Mouse (Mus musculus): ENCODE measurements at regions not wholly inside any gene's neighbourhood (a gene's known extent, or its start where the extent isn't known, plus 50 kb on each side); places are given as distances from the start of the nearest gene placed in this dataset.
A peak's percentile ranks its signal among the peaks of the same experiment; 100 is the strongest.

- no peak for ATAC-seq
- 90% methylated on average over 1 of the region's 1 CpGs for WGBS
- Histone ChIP-seq H3K27me3 (no peaks in the 10 kb centered on the region), H3K27ac (no peak overlapping the region), H3K9ac (no peak overlapping the region), H3K4me2 (no peak overlapping the region), H3K4me1 (no peaks in the 10 kb centered on the region), H3K9me3 (replicated peaks) (no peaks in the 10 kb centered on the region), H3K4me3 (no peak overlapping the region), H3K36me3 (ENCODE audit: poor library complexity, severe bottlenecking) (no peaks in the 10 kb centered on the region)
These were observed 564.3 kb downstream of the Hdgfl1 start for GRCm38 (mm10) chr13:26205532-26206105.

GRCm38 (mm10) chr13:26194646-26195045 is 575.3 kb downstream of the Hdgfl1 start:
- H3K27ac ChIP-seq: no peak overlapping the region
- no peak overlapping the region for H3K9ac ChIP-seq
- no peak overlapping the region for H3K4me3 ChIP-seq
- peaks cover 5% of the 10 kb centered on the region; the same call in 1 of the 2 replicates for H3K4me1 ChIP-seq
- no peaks in the 10 kb centered on the region for H3K27me3 ChIP-seq
- WGBS: 93% methylated on average over 4 of the region's 4 CpGs
- no peak overlapping the region for H3K4me2 ChIP-seq
- H3K36me3 ChIP-seq (ENCODE audit: poor library complexity, severe bottlenecking): no peaks in the 10 kb centered on the region
- ATAC-seq: no peak
- H3K9me3 ChIP-seq (replicated peaks): no peaks in the 10 kb centered on the region

- Histone ChIP-seq H3K9ac (no peak overlapping the region), H3K27ac (no peak overlapping the region), H3K9me3 (replicated peaks) (no peaks in the 10 kb centered on the region), H3K4me3 (no peak overlapping the region), H3K36me3 (ENCODE audit: poor library complexity, severe bottlenecking) (no peaks in the 10 kb centered on the region), H3K27me3 (no peaks in the 10 kb centered on the region), H3K4me1 (no peaks in the 10 kb centered on the region), H3K4me2 (no peak overlapping the region)
- no peak for ATAC-seq
- WGBS: 89% methylated on average over 4 of the region's 4 CpGs
These were observed 586.1 kb downstream of the Hdgfl1 start for GRCm38 (mm10) chr13:26183879-26184278.

GRCm38 (mm10) chr13:26171891-26172482 is 598.0 kb downstream of the Hdgfl1 start:
- Histone ChIP-seq H3K9ac (no peak overlapping the region), H3K9me3 (replicated peaks) (no peaks in the 10 kb centered on the region), H3K36me3 (ENCODE audit: poor library complexity, severe bottlenecking) (no peaks in the 10 kb centered on the region), H3K27ac (no peak overlapping the region), H3K4me2 (no peak overlapping the region), H3K27me3 (no peaks in the 10 kb centered on the region), H3K4me3 (no peak overlapping the region), H3K4me1 (no peaks in the 10 kb centered on the region)
- no peak; the same call in 1 of the 2 replicates for ATAC-seq
- WGBS: 80% methylated on average over 2 of the region's 2 CpGs

GRCm38 (mm10) chr13:26169641-26170040 is 600.3 kb downstream of the Hdgfl1 start:
- H3K4me1 ChIP-seq: no peaks in the 10 kb centered on the region
- WGBS: 72% methylated on average over 2 of the region's 2 CpGs
- no peak overlapping the region for H3K4me3 ChIP-seq
- H3K27me3 ChIP-seq: no peaks in the 10 kb centered on the region
- no peak overlapping the region for H3K4me2 ChIP-seq
- ATAC-seq: no peak
- H3K9ac ChIP-seq: no peak overlapping the region
- no peak overlapping the region for H3K27ac ChIP-seq
- H3K9me3 ChIP-seq (replicated peaks): no peaks in the 10 kb centered on the region
- H3K36me3 ChIP-seq (ENCODE audit: poor library complexity, severe bottlenecking): no peaks in the 10 kb centered on the region

GRCm38 (mm10) chr13:26158703-26159102 is 611.3 kb downstream of the Hdgfl1 start:
- Histone ChIP-seq H3K4me1 (peaks cover 34% of the 10 kb centered on the region), H3K27me3 (no peaks in the 10 kb centered on the region), H3K4me2 (no peak overlapping the region), H3K27ac (no peak overlapping the region), H3K9ac (no peak overlapping the region), H3K9me3 (replicated peaks) (no peaks in the 10 kb centered on the region; the same call in 1 of the 2 replicates), H3K36me3 (ENCODE audit: poor library complexity, severe bottlenecking) (no peaks in the 10 kb centered on the region), H3K4me3 (no peak overlapping the region)
- WGBS: 72% methylated on average over 2 of the region's 2 CpGs
- no peak for ATAC-seq

- Histone ChIP-seq H3K9ac (no peak overlapping the region), H3K4me1 (peaks cover 34% of the 10 kb centered on the region)
- WGBS: 3% methylated on average over 12 of the region's 12 CpGs
These were observed 615.1 kb downstream of the Hdgfl1 start for GRCm38 (mm10) chr13:26154701-26155471.

GRCm38 (mm10) chr13:26154251-26154650 is 615.7 kb downstream of the Hdgfl1 start:
- WGBS: 3% methylated on average over 1 of the region's 1 CpGs
- ATAC-seq: no peak; the same call in 1 of the 2 replicates

More at GRCm38 (mm10) chr13:26154701-26155471, 615.1 kb downstream of the Hdgfl1 start:
- Histone ChIP-seq H3K9me3 (replicated peaks) (no peaks in the 10 kb centered on the region), H3K4me3 (no peak overlapping the region), H3K36me3 (ENCODE audit: poor library complexity, severe bottlenecking) (no peaks in the 10 kb centered on the region), H3K27ac (peak overlapping the region; percentile 95), H3K27me3 (no peaks in the 10 kb centered on the region), H3K4me2 (no peak overlapping the region)
- peak; percentile 98 for ATAC-seq

GRCm38 (mm10) chr13:26153093-26153492 is 616.9 kb downstream of the Hdgfl1 start:
- no peak for ATAC-seq
- no peaks in the 10 kb centered on the region for H3K9me3 ChIP-seq (replicated peaks)
- no peak overlapping the region for H3K4me2 ChIP-seq
- H3K27me3 ChIP-seq: no peaks in the 10 kb centered on the region
- WGBS: 73% methylated on average over 2 of the region's 2 CpGs
- peaks cover 31% of the 10 kb centered on the region for H3K4me1 ChIP-seq
- peak overlapping the region; percentile 77 for H3K27ac ChIP-seq
- H3K9ac ChIP-seq: no peak overlapping the region
- H3K4me3 ChIP-seq: no peak overlapping the region
- no peaks in the 10 kb centered on the region for H3K36me3 ChIP-seq (ENCODE audit: poor library complexity, severe bottlenecking)

More at GRCm38 (mm10) chr13:26154251-26154650, 615.7 kb downstream of the Hdgfl1 start:
- Histone ChIP-seq H3K9ac (no peak overlapping the region), H3K4me1 (peaks cover 34% of the 10 kb centered on the region), H3K27me3 (no peaks in the 10 kb centered on the region), H3K36me3 (ENCODE audit: poor library complexity, severe bottlenecking) (no peaks in the 10 kb centered on the region), H3K27ac (peak overlapping the region; percentile 95), H3K4me3 (no peak overlapping the region), H3K9me3 (replicated peaks) (no peaks in the 10 kb centered on the region), H3K4me2 (no peak overlapping the region)

GRCm38 (mm10) chr13:26150426-26150825 is 619.5 kb downstream of the Hdgfl1 start:
- no peak overlapping the region for H3K4me2 ChIP-seq
- no peak overlapping the region for H3K4me3 ChIP-seq
- H3K36me3 ChIP-seq (ENCODE audit: poor library complexity, severe bottlenecking): no peaks in the 10 kb centered on the region
- no peaks in the 10 kb centered on the region for H3K27me3 ChIP-seq
- no peaks in the 10 kb centered on the region for H3K9me3 ChIP-seq (replicated peaks)
- H3K4me1 ChIP-seq: peaks cover 17% of the 10 kb centered on the region
- H3K9ac ChIP-seq: no peak overlapping the region
- H3K27ac ChIP-seq: no peak overlapping the region
- ATAC-seq: no peak
- WGBS: 59% methylated on average over 1 of the region's 1 CpGs

- H3K4me2 ChIP-seq: no peak overlapping the region
- no peak for ATAC-seq
These were observed 627.2 kb downstream of the Hdgfl1 start for GRCm38 (mm10) chr13:26142811-26143210.

GRCm38 (mm10) chr13:26119363-26119762 is 650.6 kb downstream of the Hdgfl1 start:
- ATAC-seq: peak; percentile 98
- Histone ChIP-seq H3K36me3 (ENCODE audit: poor library complexity, severe bottlenecking) (no peaks in the 10 kb centered on the region), H3K27me3 (no peaks in the 10 kb centered on the region), H3K4me3 (no peak overlapping the region), H3K4me1 (peaks cover 4% of the 10 kb centered on the region; the same call in 1 of the 2 replicates), H3K4me2 (no peak overlapping the region), H3K27ac (peak overlapping the region; percentile 69), H3K9me3 (replicated peaks) (no peaks in the 10 kb centered on the region), H3K9ac (no peak overlapping the region)
- 7% methylated on average over 1 of the region's 1 CpGs for WGBS

More at GRCm38 (mm10) chr13:26142811-26143210, 627.2 kb downstream of the Hdgfl1 start:
- Histone ChIP-seq H3K36me3 (ENCODE audit: poor library complexity, severe bottlenecking) (no peaks in the 10 kb centered on the region), H3K9me3 (replicated peaks) (no peaks in the 10 kb centered on the region), H3K27ac (no peak overlapping the region), H3K9ac (no peak overlapping the region), H3K27me3 (no peaks in the 10 kb centered on the region), H3K4me3 (no peak overlapping the region), H3K4me1 (no peaks in the 10 kb centered on the region)
- 34% methylated on average over 2 of the region's 2 CpGs for WGBS

Data from forebrain, embryonic 13.5 days (tissue).